Mouse (Mus musculus) heart, postnatal 0 days (tissue): Measurements from ENCODE around the gene Ano9.

Experiments used
- CTCF ChIP-seq: IDR thresholded peaks from 2 replicates; pipeline ENCODE4 v1.5.1; 2016; ENCODE audit warnings: antibody characterized with exemption, control low read depth, low read depth
- EP300 ChIP-seq: IDR thresholded peaks from 2 replicates; pipeline ENCODE4 v1.6.1; 2016; ENCODE audit warnings: antibody characterized with exemption, low read depth

DNA sequence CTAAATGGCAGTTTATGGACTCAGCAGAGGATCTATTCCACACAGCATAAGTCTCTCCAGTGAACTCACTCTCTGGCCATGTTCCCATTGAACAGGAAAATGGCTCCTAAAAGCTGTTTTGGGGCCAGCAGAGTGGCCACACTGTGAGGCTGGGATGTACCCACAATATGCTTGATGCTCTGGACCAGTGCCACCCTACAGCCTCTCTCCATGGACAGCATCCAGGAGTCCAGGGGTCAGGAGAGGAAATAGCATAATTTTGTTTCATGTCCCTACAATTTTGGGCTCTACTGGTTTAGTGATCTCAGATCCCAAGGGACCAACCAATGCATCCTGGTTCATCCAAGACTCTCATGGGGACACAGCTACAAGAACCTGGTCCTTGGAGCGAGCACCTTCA lies 60.1 kb downstream of the Ano9 start:
- TF ChIP-seq EP300 (no peak), CTCF (no peak)
